Mouse (Mus musculus): ENCODE results near the gene Ptpro.

- no peak for TF ChIP-seq POLR2A (IDR thresholded peaks at IDR 0.05; ENCODE audit: borderline replicate concordance, insufficient read depth, low read length)
- no peak for TF ChIP-seq CTCF (IDR thresholded peaks at IDR 0.05; ENCODE audit: borderline replicate concordance, insufficient read depth, low read depth, low read length)
These were observed 34.2 kb upstream of the Ptpro start for GRCm38 (mm10) chr6:137217841-137218463.

All from cerebellum, adult 2 months (tissue).